Mouse (Mus musculus) small intestine, adult 2 months (tissue): ENCODE data around the gene 1520401A03Rik.

Experiments used
- CTCF ChIP-seq: fragments of 200-500 bp; IDR thresholded peaks from 2 replicates; pipeline ENCODE4 v1.5.1; 2012; ENCODE audit warnings: low read depth, mild to moderate bottlenecking, control low read depth, inconsistent platforms, low read length, moderate library complexity, mixed read lengths; ENCODE audit not compliant: insufficient replicate concordance, insufficient read length; ENCODE audit errors: extremely low read depth
- POLR2A ChIP-seq: fragments of 200-500 bp; IDR thresholded peaks from 2 replicates; pipeline ENCODE4 v1.6.1; 2012; ENCODE audit warnings: low read depth, mild to moderate bottlenecking, control low read depth, inconsistent platforms, low read length, moderate library complexity

GRCm38 (mm10) chr17:23683856-23684672 lies 38.5 kb downstream of the 1520401A03Rik start, which contains the start of gene Cldn9:
- TF ChIP-seq CTCF (no peak), POLR2A (no peak)
